Mouse (Mus musculus): ENCODE results near the gene Ear14. TPM values are rescaled to one million over a fixed set of nuclear protein-coding genes. Genes with fewer than 3 reads are reported as not detected.
"Not testable (repeated sequence)": the region's sequence is repeated elsewhere in the genome, so short reads cannot be mapped to it uniquely, and the experiment has no call there.

Ear14 gene
- polyA plus RNA-seq, 1 experiment from 2014 or later: not detected

- H3K4me1 ChIP-seq (replicated peaks; ENCODE audit: control insufficient read depth, insufficient read depth, low read length); ATAC-seq (ENCODE audit: low read depth); H3K4me2 ChIP-seq (ENCODE audit: low read depth, low read length); H3K27me3 ChIP-seq (ENCODE audit: control insufficient read depth, insufficient read depth, low read depth, low read length); H3K9me3 ChIP-seq (ENCODE audit: control insufficient read depth, low read length); H3K27ac ChIP-seq (ENCODE audit: low read length); H3K4me3 ChIP-seq (ENCODE audit: low read length); H3K9ac ChIP-seq (ENCODE audit: low read length); H3K36me3 ChIP-seq (ENCODE audit: control insufficient read depth, insufficient read depth, low read length): not testable (repeated sequence)
- WGBS: 40% methylated on average over 4 of the region's 4 CpGs
Measured at GRCm38 (mm10) chr14:51172947-51173346, 30.2 kb upstream of the Ear14 start.

- H3K27ac ChIP-seq (ENCODE audit: low read length): no peak overlapping the region
- ATAC-seq (ENCODE audit: low read depth): no peak
- no peaks in the 10 kb centered on the region for H3K9me3 ChIP-seq (ENCODE audit: control insufficient read depth, low read length)
- no peak overlapping the region for H3K4me2 ChIP-seq (ENCODE audit: low read depth, low read length)
- no peaks in the 10 kb centered on the region for H3K36me3 ChIP-seq (ENCODE audit: control insufficient read depth, insufficient read depth, low read length)
- WGBS: 71% methylated on average over 4 of the region's 4 CpGs
- no peaks in the 10 kb centered on the region for H3K27me3 ChIP-seq (ENCODE audit: control insufficient read depth, insufficient read depth, low read depth, low read length)
- no peaks in the 10 kb centered on the region for H3K4me1 ChIP-seq (replicated peaks; ENCODE audit: control insufficient read depth, insufficient read depth, low read length)
- H3K9ac ChIP-seq (ENCODE audit: low read length): no peak overlapping the region
- no peak overlapping the region for H3K4me3 ChIP-seq (ENCODE audit: low read length)
Measured at GRCm38 (mm10) chr14:51173843-51174242, 29.3 kb upstream of the Ear14 start.

GRCm38 (mm10) chr14:51181051-51181450 is 22.1 kb upstream of the Ear14 start:
- not testable (repeated sequence) for H3K27ac ChIP-seq (ENCODE audit: low read length); ATAC-seq (ENCODE audit: low read depth); H3K36me3 ChIP-seq (ENCODE audit: control insufficient read depth, insufficient read depth, low read length); H3K4me1 ChIP-seq (replicated peaks; ENCODE audit: control insufficient read depth, insufficient read depth, low read length); H3K4me2 ChIP-seq (ENCODE audit: low read depth, low read length); H3K27me3 ChIP-seq (ENCODE audit: control insufficient read depth, insufficient read depth, low read depth, low read length); H3K9ac ChIP-seq (ENCODE audit: low read length); H3K4me3 ChIP-seq (ENCODE audit: low read length); H3K9me3 ChIP-seq (ENCODE audit: control insufficient read depth, low read length)
- WGBS: 76% methylated on average over 2 of the region's 2 CpGs

GRCm38 (mm10) chr14:51195681-51196080 is 7.5 kb upstream of the Ear14 start:
- no peak overlapping the region for H3K4me3 ChIP-seq (ENCODE audit: low read length)
- H3K36me3 ChIP-seq (ENCODE audit: control insufficient read depth, insufficient read depth, low read length): no peaks in the 10 kb centered on the region
- ATAC-seq (ENCODE audit: low read depth): no peak
- H3K27me3 ChIP-seq (ENCODE audit: control insufficient read depth, insufficient read depth, low read depth, low read length): no peaks in the 10 kb centered on the region
- 84% methylated on average over 4 of the region's 4 CpGs for WGBS
- no peaks in the 10 kb centered on the region for H3K4me1 ChIP-seq (replicated peaks; ENCODE audit: control insufficient read depth, insufficient read depth, low read length)
- no peak overlapping the region for H3K9ac ChIP-seq (ENCODE audit: low read length)
- no peak overlapping the region for H3K4me2 ChIP-seq (ENCODE audit: low read depth, low read length)
- no peaks in the 10 kb centered on the region for H3K9me3 ChIP-seq (ENCODE audit: control insufficient read depth, low read length)
- H3K27ac ChIP-seq (ENCODE audit: low read length): no peak overlapping the region

GRCm38 (mm10) chr14:51199098-51200023 is 3.8 kb upstream of the Ear14 start, which contains the start of gene Ang2:
Gene Ang2 (minus strand): TSS chr14:51199148.
- no peak within 1 kb of the TSS for H3K9ac ChIP-seq (ENCODE audit: low read length)
- H3K27me3 ChIP-seq (ENCODE audit: control insufficient read depth, insufficient read depth, low read depth, low read length): no peaks in the 10 kb centered on the region
- no peak within 1 kb of the TSS for H3K4me2 ChIP-seq (ENCODE audit: low read depth, low read length)
- H3K36me3 ChIP-seq (ENCODE audit: control insufficient read depth, insufficient read depth, low read length): no peaks in the 10 kb centered on the region
- 61% methylated on average over 5 of the region's 5 CpGs for WGBS
- H3K9me3 ChIP-seq (ENCODE audit: control insufficient read depth, low read length): no peaks in the 10 kb centered on the region
- H3K4me1 ChIP-seq (replicated peaks; ENCODE audit: control insufficient read depth, insufficient read depth, low read length): no peaks in the 10 kb centered on the region
- ATAC-seq (ENCODE audit: low read depth): no peak
- H3K4me3 ChIP-seq (ENCODE audit: low read length): no peak within 1 kb of the TSS
- no peak within 1 kb of the TSS for H3K27ac ChIP-seq (ENCODE audit: low read length)

GRCm38 (mm10) chr14:51200054-51200453 is 3.1 kb upstream of the Ear14 start:
- Histone ChIP-seq H3K36me3 (ENCODE audit: control insufficient read depth, insufficient read depth, low read length) (no peaks in the 10 kb centered on the region), H3K9me3 (ENCODE audit: control insufficient read depth, low read length) (no peaks in the 10 kb centered on the region), H3K27ac (ENCODE audit: low read length) (no peak overlapping the region), H3K9ac (ENCODE audit: low read length) (no peak overlapping the region), H3K4me1 (replicated peaks; ENCODE audit: control insufficient read depth, insufficient read depth, low read length) (no peaks in the 10 kb centered on the region), H3K4me3 (ENCODE audit: low read length) (no peak overlapping the region), H3K27me3 (ENCODE audit: control insufficient read depth, insufficient read depth, low read depth, low read length) (no peaks in the 10 kb centered on the region), H3K4me2 (ENCODE audit: low read depth, low read length) (no peak overlapping the region)
- ATAC-seq (ENCODE audit: low read depth): no peak
- WGBS: 94% methylated on average over 2 of the region's 2 CpGs

GRCm38 (mm10) chr14:51200466-51200865 is 2.7 kb upstream of the Ear14 start:
- H3K27me3 ChIP-seq (ENCODE audit: control insufficient read depth, insufficient read depth, low read depth, low read length): no peaks in the 10 kb centered on the region
- 86% methylated on average over 2 of the region's 2 CpGs for WGBS

GRCm38 (mm10) chr14:51220075-51220474 is 16.9 kb downstream of the Ear14 start:
- H3K27me3 ChIP-seq (ENCODE audit: control insufficient read depth, insufficient read depth, low read depth, low read length); ATAC-seq (ENCODE audit: low read depth); H3K27ac ChIP-seq (ENCODE audit: low read length); H3K4me1 ChIP-seq (replicated peaks; ENCODE audit: control insufficient read depth, insufficient read depth, low read length); H3K36me3 ChIP-seq (ENCODE audit: control insufficient read depth, insufficient read depth, low read length); H3K4me2 ChIP-seq (ENCODE audit: low read depth, low read length); H3K9ac ChIP-seq (ENCODE audit: low read length); H3K9me3 ChIP-seq (ENCODE audit: control insufficient read depth, low read length); H3K4me3 ChIP-seq (ENCODE audit: low read length): not testable (repeated sequence)
- 82% methylated on average over 3 of the region's 3 CpGs for WGBS

More at GRCm38 (mm10) chr14:51200466-51200865, 2.7 kb upstream of the Ear14 start:
- Histone ChIP-seq H3K36me3 (ENCODE audit: control insufficient read depth, insufficient read depth, low read length) (no peaks in the 10 kb centered on the region), H3K4me2 (ENCODE audit: low read depth, low read length) (no peak overlapping the region), H3K4me3 (ENCODE audit: low read length) (no peak overlapping the region), H3K9ac (ENCODE audit: low read length) (no peak overlapping the region), H3K27ac (ENCODE audit: low read length) (no peak overlapping the region), H3K9me3 (ENCODE audit: control insufficient read depth, low read length) (no peaks in the 10 kb centered on the region), H3K4me1 (replicated peaks; ENCODE audit: control insufficient read depth, insufficient read depth, low read length) (no peaks in the 10 kb centered on the region)
- ATAC-seq (ENCODE audit: low read depth): no peak

GRCm38 (mm10) chr14:51229657-51230056 is 26.5 kb downstream of the Ear14 start:
- ATAC-seq (ENCODE audit: low read depth): not testable (repeated sequence)

More at GRCm38 (mm10) chr14:51229657-51230056, 26.5 kb downstream of the Ear14 start:
- H3K4me2 ChIP-seq (ENCODE audit: low read depth, low read length); H3K4me3 ChIP-seq (ENCODE audit: low read length); H3K4me1 ChIP-seq (replicated peaks; ENCODE audit: control insufficient read depth, insufficient read depth, low read length); H3K27me3 ChIP-seq (ENCODE audit: control insufficient read depth, insufficient read depth, low read depth, low read length); H3K27ac ChIP-seq (ENCODE audit: low read length); H3K9me3 ChIP-seq (ENCODE audit: control insufficient read depth, low read length); H3K36me3 ChIP-seq (ENCODE audit: control insufficient read depth, insufficient read depth, low read length); H3K9ac ChIP-seq (ENCODE audit: low read length): not testable (repeated sequence)
- WGBS: 58% methylated on average over 4 of the region's 4 CpGs
